Mouse (Mus musculus): ENCODE data around the gene Opa3.

- TF ChIP-seq CTCF (IDR thresholded peaks at IDR 0.05; ENCODE audit: control insufficient read depth, insufficient read depth, insufficient read length) (no peak), USF1 (IDR thresholded peaks at IDR 0.05; ENCODE audit: low read depth) (no peak), MYOD1 (IDR thresholded peaks at IDR 0.05; ENCODE audit: control insufficient read depth, insufficient read length, low read depth) (no peak), MAX (IDR thresholded peaks at IDR 0.05) (no peak), CEBPB (IDR thresholded peaks at IDR 0.05; ENCODE audit: low read depth) (no peak), MYOG (IDR thresholded peaks at IDR 0.05; ENCODE audit: control insufficient read depth, extremely low read depth, insufficient read length) (no peak)
Observed at GRCm38 (mm10) chr7:19211041-19211675, 17.0 kb upstream of the Opa3 start.
